Mouse (Mus musculus): ENCODE data around the gene Ctnna2. TPM values are rescaled to one million over a fixed set of nuclear protein-coding genes. Genes with fewer than 3 reads are reported as not detected.

Ctnna2 gene
- polyA plus RNA-seq, 1 experiment: 0.02 TPM

- WGBS: 32% methylated on average over 9 of the region's 9 CpGs
- DNase-seq: no peak
- TF ChIP-seq CTCF (IDR thresholded peaks at IDR 0.05; ENCODE audit: insufficient read depth, low read length) (peak; percentile 46; the same call in 1 of the 2 replicates), POLR2A (IDR thresholded peaks at IDR 0.05; ENCODE audit: borderline replicate concordance, extremely low read depth, low read depth, low read length) (no peak)
- Histone ChIP-seq H3K4me3 (replicated peaks; ENCODE audit: extremely low read depth, low read depth, low read length) (no peak overlapping the region), H3K4me1 (ENCODE audit: control insufficient read depth, insufficient read depth, low read length) (no peaks in the 10 kb centered on the region)
These were observed 345.5 kb downstream of the Ctnna2 start for GRCm38 (mm10) chr6:77633997-77634396.

GRCm38 (mm10) chr6:77628573-77629192 is 350.8 kb downstream of the Ctnna2 start:
- WGBS: 46% methylated on average over 7 of the region's 7 CpGs
- Histone ChIP-seq H3K4me3 (replicated peaks; ENCODE audit: extremely low read depth, low read depth, low read length) (no peak overlapping the region), H3K4me1 (ENCODE audit: control insufficient read depth, insufficient read depth, low read length) (no peaks in the 10 kb centered on the region)
- TF ChIP-seq POLR2A (IDR thresholded peaks at IDR 0.05; ENCODE audit: borderline replicate concordance, extremely low read depth, low read depth, low read length) (no peak), CTCF (IDR thresholded peaks at IDR 0.05; ENCODE audit: insufficient read depth, low read length) (no peak)
- no peak for DNase-seq

GRCm38 (mm10) chr6:77604642-77605392 is 374.7 kb downstream of the Ctnna2 start:
- WGBS: 83% methylated on average over 14 of the region's 14 CpGs
- Histone ChIP-seq H3K4me3 (replicated peaks; ENCODE audit: extremely low read depth, low read depth, low read length) (no peak overlapping the region), H3K4me1 (ENCODE audit: control insufficient read depth, insufficient read depth, low read length) (no peaks in the 10 kb centered on the region)
- DNase-seq: no peak
- TF ChIP-seq CTCF (IDR thresholded peaks at IDR 0.05; ENCODE audit: insufficient read depth, low read length) (no peak), POLR2A (IDR thresholded peaks at IDR 0.05; ENCODE audit: borderline replicate concordance, extremely low read depth, low read depth, low read length) (no peak)

- DNase-seq: no peak
- TF ChIP-seq CTCF (IDR thresholded peaks at IDR 0.05; ENCODE audit: insufficient read depth, low read length) (no peak), POLR2A (IDR thresholded peaks at IDR 0.05; ENCODE audit: borderline replicate concordance, extremely low read depth, low read depth, low read length) (no peak)
- 12% methylated on average over 1 of the region's 1 CpGs for WGBS
- Histone ChIP-seq H3K4me3 (replicated peaks; ENCODE audit: extremely low read depth, low read depth, low read length) (no peak overlapping the region), H3K4me1 (ENCODE audit: control insufficient read depth, insufficient read depth, low read length) (no peaks in the 10 kb centered on the region)
These were observed 375.6 kb downstream of the Ctnna2 start for GRCm38 (mm10) chr6:77603914-77604313.

- WGBS: 45% methylated on average over 2 of the region's 2 CpGs
- Histone ChIP-seq H3K4me3 (replicated peaks; ENCODE audit: extremely low read depth, low read depth, low read length) (no peak overlapping the region), H3K4me1 (ENCODE audit: control insufficient read depth, insufficient read depth, low read length) (no peaks in the 10 kb centered on the region)
- DNase-seq: no peak
- TF ChIP-seq POLR2A (IDR thresholded peaks at IDR 0.05; ENCODE audit: borderline replicate concordance, extremely low read depth, low read depth, low read length) (no peak), CTCF (IDR thresholded peaks at IDR 0.05; ENCODE audit: insufficient read depth, low read length) (no peak)
These were observed 380.3 kb downstream of the Ctnna2 start for GRCm38 (mm10) chr6:77599244-77599643.

- Histone ChIP-seq H3K4me1 (ENCODE audit: control insufficient read depth, insufficient read depth, low read length) (no peaks in the 10 kb centered on the region), H3K4me3 (replicated peaks; ENCODE audit: extremely low read depth, low read depth, low read length) (no peak overlapping the region)
- TF ChIP-seq POLR2A (IDR thresholded peaks at IDR 0.05; ENCODE audit: borderline replicate concordance, extremely low read depth, low read depth, low read length) (no peak), CTCF (IDR thresholded peaks at IDR 0.05; ENCODE audit: insufficient read depth, low read length) (no peak)
- WGBS: 35% methylated on average over 4 of the region's 4 CpGs
- DNase-seq: no peak
These were observed 396.9 kb downstream of the Ctnna2 start for GRCm38 (mm10) chr6:77582568-77582967.

GRCm38 (mm10) chr6:77580926-77581325 is 398.6 kb downstream of the Ctnna2 start:
- H3K4me3 ChIP-seq (replicated peaks; ENCODE audit: extremely low read depth, low read depth, low read length): no peak overlapping the region
- DNase-seq: no peak
- TF ChIP-seq POLR2A (IDR thresholded peaks at IDR 0.05; ENCODE audit: borderline replicate concordance, extremely low read depth, low read depth, low read length) (no peak), CTCF (IDR thresholded peaks at IDR 0.05; ENCODE audit: insufficient read depth, low read length) (no peak)
- no peaks in the 10 kb centered on the region for H3K4me1 ChIP-seq (ENCODE audit: control insufficient read depth, insufficient read depth, low read length)

- H3K4me3 ChIP-seq (replicated peaks; ENCODE audit: extremely low read depth, low read depth, low read length): no peak overlapping the region
- TF ChIP-seq POLR2A (IDR thresholded peaks at IDR 0.05; ENCODE audit: borderline replicate concordance, extremely low read depth, low read depth, low read length): no peak
- TF ChIP-seq CTCF (IDR thresholded peaks at IDR 0.05; ENCODE audit: insufficient read depth, low read length): no peak
- DNase-seq: no peak
- H3K4me1 ChIP-seq (ENCODE audit: control insufficient read depth, insufficient read depth, low read length): no peaks in the 10 kb centered on the region
- WGBS: 62% methylated on average over 1 of the region's 1 CpGs
These were observed 400.9 kb downstream of the Ctnna2 start for GRCm38 (mm10) chr6:77578612-77579011.

- TF ChIP-seq CTCF (IDR thresholded peaks at IDR 0.05; ENCODE audit: insufficient read depth, low read length) (no peak), POLR2A (IDR thresholded peaks at IDR 0.05; ENCODE audit: borderline replicate concordance, extremely low read depth, low read depth, low read length) (no peak)
- WGBS: 42% methylated on average over 3 of the region's 3 CpGs
These were observed 401.9 kb downstream of the Ctnna2 start for GRCm38 (mm10) chr6:77577585-77577984.

GRCm38 (mm10) chr6:77572614-77573013 is 406.9 kb downstream of the Ctnna2 start:
- Histone ChIP-seq H3K4me3 (replicated peaks; ENCODE audit: extremely low read depth, low read depth, low read length) (no peak overlapping the region), H3K4me1 (ENCODE audit: control insufficient read depth, insufficient read depth, low read length) (no peaks in the 10 kb centered on the region)
- DNase-seq: no peak
- TF ChIP-seq CTCF (IDR thresholded peaks at IDR 0.05; ENCODE audit: insufficient read depth, low read length): 0 out of 2 replicates have a peak, but pooled peaks have one; percentile 21
- no peak for TF ChIP-seq POLR2A (IDR thresholded peaks at IDR 0.05; ENCODE audit: borderline replicate concordance, extremely low read depth, low read depth, low read length)
- 40% methylated on average over 3 of the region's 3 CpGs for WGBS

More at GRCm38 (mm10) chr6:77577585-77577984, 401.9 kb downstream of the Ctnna2 start:
- no peak for DNase-seq
- no peak overlapping the region for H3K4me3 ChIP-seq (replicated peaks; ENCODE audit: extremely low read depth, low read depth, low read length)
- no peaks in the 10 kb centered on the region for H3K4me1 ChIP-seq (ENCODE audit: control insufficient read depth, insufficient read depth, low read length)

Measured in lung, adult 2 months (tissue).